Mouse (Mus musculus) lung, embryonic 14.5 days (tissue): ENCODE measurements at regions not wholly inside any gene's neighbourhood (a gene's known extent, or its start where the extent isn't known, plus 50 kb on each side); places are given as distances from the start of the nearest gene placed in this dataset.

Source experiments
- ATAC-seq: fragments of 200-750 bp; cut with Nextera tagmentation; 2 replicates; pipeline ENCODE4 v1.8.0; 2017; ENCODE audit warnings: mild to moderate bottlenecking, moderate TSS enrichment, moderate library complexity; ENCODE audit not compliant: insufficient read depth
- DNase-seq: peaks from one replicate; pipeline ENCODE4 v3.0.0-alpha.2; 2015
- H3K27ac ChIP-seq: fragments of 300-500 bp; sonication (generic); 2 replicates; pipeline ENCODE4 v1.5.1; 2014; ENCODE audit warnings: low read depth, mild to moderate bottlenecking, moderate library complexity
- H3K27me3 ChIP-seq: fragments of 300-500 bp; sonication (generic); 2 replicates; pipeline ENCODE4 v1.6.1; 2014; ENCODE audit warnings: low read length, control low read depth; ENCODE audit not compliant: insufficient read depth
- H3K36me3 ChIP-seq: fragments of 300-500 bp; sonication (generic); 2 replicates; pipeline ENCODE4 v1.6.1; 2014; ENCODE audit warnings: control low read depth; ENCODE audit not compliant: insufficient read depth
- H3K4me1 ChIP-seq: fragments of 300-500 bp; sonication (generic); 2 replicates; pipeline ENCODE4 v1.6.1; 2014; ENCODE audit warnings: antibody characterized with exemption, control low read depth; ENCODE audit not compliant: insufficient read depth
- H3K4me2 ChIP-seq: fragments of 300-500 bp; sonication (generic); 2 replicates; pipeline ENCODE4 v1.6.1; 2014; ENCODE audit warnings: mild to moderate bottlenecking
- H3K4me3 ChIP-seq: fragments of 300-500 bp; sonication (generic); 2 replicates; pipeline ENCODE4 v1.5.1; 2014; ENCODE audit warnings: low read depth, low read length
- H3K9ac ChIP-seq: fragments of 300-500 bp; sonication (generic); 2 replicates; pipeline ENCODE4 v1.6.1; 2014
- H3K9me3 ChIP-seq: fragments of 300-500 bp; sonication (generic); 2 replicates; pipeline ENCODE4 v1.6.1; 2016; ENCODE audit warnings: low read depth, low read length, control low read depth
- CTCF ChIP-seq: IDR thresholded peaks from 2 replicates; pipeline ENCODE4 v1.5.1; 2016; ENCODE audit warnings: antibody characterized with exemption, low read depth
- WGBS: fragments of 180-500 bp; shearing (Covaris S2); extraction: QIAGEN DNeasy Blood & Tissue Kit; methylation state at CpG from one replicate; pipeline ENCODE4 v1.1.7; 2014; 5-methylcytosine and 5-hydroxymethylcytosine counted together

DNA sequence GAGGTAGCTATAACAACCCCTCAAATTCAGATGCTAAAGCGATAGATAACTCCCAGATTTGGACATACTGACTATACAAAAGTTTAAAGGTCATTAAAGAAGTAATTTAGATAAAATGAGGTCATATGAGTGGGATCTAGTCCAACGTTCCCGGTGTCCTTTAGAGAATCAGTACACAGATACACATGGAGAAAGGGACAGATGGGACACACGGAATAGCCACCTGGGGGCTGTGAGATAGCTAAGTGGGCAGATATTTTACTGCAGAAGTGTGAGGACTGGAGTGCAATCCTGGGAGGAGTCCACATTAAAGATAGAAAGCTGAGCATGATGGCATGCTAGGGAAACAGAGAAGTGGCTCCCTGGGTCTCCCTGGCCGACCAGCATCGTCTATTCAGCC, 164.1 kb upstream of the Castor2 start:
- H3K4me3 ChIP-seq = no peak overlapping the region
- WGBS = 76% methylated on average over 6 of the region's 6 CpGs
- H3K9me3 ChIP-seq = no peaks in the 10 kb centered on the region
- DNase-seq = no peak
- no peaks in the 10 kb centered on the region for H3K27me3 ChIP-seq
- no peaks in the 10 kb centered on the region for H3K4me1 ChIP-seq
- H3K27ac ChIP-seq = no peak overlapping the region
- H3K9ac ChIP-seq = no peak overlapping the region
- no peak for TF ChIP-seq CTCF
- no peaks in the 10 kb centered on the region for H3K36me3 ChIP-seq
- ATAC-seq = no peak
- no peak overlapping the region for H3K4me2 ChIP-seq

DNA sequence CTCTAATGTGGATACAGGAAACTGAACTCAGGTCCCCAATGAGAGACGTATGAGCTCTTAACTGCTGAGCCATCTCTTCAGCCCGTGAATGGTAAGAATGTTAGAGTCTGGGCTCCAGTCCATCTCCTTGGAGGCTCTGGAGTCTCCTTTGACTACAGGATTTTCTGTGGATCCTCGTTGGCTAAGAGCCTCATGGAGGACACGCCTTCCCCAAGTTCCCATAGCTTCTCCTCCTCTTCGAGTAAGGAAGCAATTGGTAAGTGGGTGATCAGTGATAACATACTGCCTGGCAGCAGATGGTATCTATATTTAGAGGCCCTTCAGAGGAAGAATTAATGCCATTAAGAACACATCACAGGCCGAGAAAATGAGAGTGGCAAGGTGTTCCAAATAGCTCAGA, 164.5 kb upstream of the Castor2 start:
- no peak for TF ChIP-seq CTCF
- H3K9ac ChIP-seq = no peak overlapping the region
- no peaks in the 10 kb centered on the region for H3K27me3 ChIP-seq
- DNase-seq (peak; percentile 13), ATAC-seq (no peak)
- no peaks in the 10 kb centered on the region for H3K9me3 ChIP-seq
- no peaks in the 10 kb centered on the region for H3K4me1 ChIP-seq
- no peak overlapping the region for H3K4me3 ChIP-seq
- 56% methylated on average over 6 of the region's 6 CpGs for WGBS
- no peaks in the 10 kb centered on the region for H3K36me3 ChIP-seq
- H3K4me2 ChIP-seq = no peak overlapping the region
- no peak overlapping the region for H3K27ac ChIP-seq

DNA sequence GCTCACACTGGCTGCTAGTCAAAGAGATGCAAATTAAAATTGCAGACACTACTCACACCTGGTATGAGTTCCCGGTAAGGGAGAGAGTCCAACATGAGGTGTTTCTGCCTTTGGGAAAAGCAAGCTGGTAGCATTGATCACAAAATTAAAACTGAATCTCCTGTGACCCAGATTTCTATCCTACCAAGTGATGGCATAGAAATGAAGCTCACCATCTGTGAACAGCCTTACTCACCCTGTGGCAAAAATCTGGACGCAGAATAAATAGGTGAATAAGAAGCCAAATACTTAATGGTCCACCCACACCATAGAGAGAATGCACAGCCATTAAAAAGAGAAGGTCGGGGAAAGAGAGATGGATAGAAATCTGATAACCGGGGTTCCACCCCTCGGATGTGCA, 169.4 kb upstream of the Castor2 start:
- H3K4me3 ChIP-seq = no peak overlapping the region
- TF ChIP-seq CTCF = no peak
- no peaks in the 10 kb centered on the region for H3K27me3 ChIP-seq
- ATAC-seq (no peak), DNase-seq (no peak)
- no peaks in the 10 kb centered on the region for H3K4me1 ChIP-seq
- no peak overlapping the region for H3K9ac ChIP-seq
- no peak overlapping the region for H3K4me2 ChIP-seq
- no peaks in the 10 kb centered on the region for H3K36me3 ChIP-seq
- H3K9me3 ChIP-seq = no peaks in the 10 kb centered on the region
- H3K27ac ChIP-seq = no peak overlapping the region
- WGBS = 80% methylated on average over 5 of the region's 5 CpGs

DNA sequence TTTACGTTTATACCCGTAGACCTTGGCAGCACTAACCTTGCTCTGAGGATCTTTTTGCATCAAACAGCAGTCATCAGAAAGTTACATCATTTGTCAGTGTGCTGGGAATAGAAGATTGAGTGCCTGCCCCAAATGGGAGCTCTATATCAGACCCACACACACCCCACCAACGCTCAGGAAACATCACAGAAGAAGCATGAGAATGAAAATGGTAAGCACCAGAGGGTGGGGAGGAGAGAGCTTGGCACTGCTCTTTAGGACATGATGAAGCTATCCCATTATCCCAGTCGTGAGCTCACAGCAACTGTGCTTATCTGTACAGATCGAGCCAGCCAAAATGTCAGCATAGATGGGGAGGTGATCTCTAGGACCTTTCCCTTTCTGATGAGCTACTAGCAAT, 172.5 kb upstream of the Castor2 start:
- no peak for DNase-seq
- Histone ChIP-seq H3K36me3 (no peaks in the 10 kb centered on the region), H3K4me2 (no peak overlapping the region), H3K4me1 (no peaks in the 10 kb centered on the region), H3K27me3 (no peaks in the 10 kb centered on the region), H3K4me3 (no peak overlapping the region), H3K9me3 (no peaks in the 10 kb centered on the region), H3K27ac (no peak overlapping the region), H3K9ac (no peak overlapping the region)
- no peak for TF ChIP-seq CTCF
- 56% methylated on average over 5 of the region's 5 CpGs for WGBS
- no peak for ATAC-seq

DNA sequence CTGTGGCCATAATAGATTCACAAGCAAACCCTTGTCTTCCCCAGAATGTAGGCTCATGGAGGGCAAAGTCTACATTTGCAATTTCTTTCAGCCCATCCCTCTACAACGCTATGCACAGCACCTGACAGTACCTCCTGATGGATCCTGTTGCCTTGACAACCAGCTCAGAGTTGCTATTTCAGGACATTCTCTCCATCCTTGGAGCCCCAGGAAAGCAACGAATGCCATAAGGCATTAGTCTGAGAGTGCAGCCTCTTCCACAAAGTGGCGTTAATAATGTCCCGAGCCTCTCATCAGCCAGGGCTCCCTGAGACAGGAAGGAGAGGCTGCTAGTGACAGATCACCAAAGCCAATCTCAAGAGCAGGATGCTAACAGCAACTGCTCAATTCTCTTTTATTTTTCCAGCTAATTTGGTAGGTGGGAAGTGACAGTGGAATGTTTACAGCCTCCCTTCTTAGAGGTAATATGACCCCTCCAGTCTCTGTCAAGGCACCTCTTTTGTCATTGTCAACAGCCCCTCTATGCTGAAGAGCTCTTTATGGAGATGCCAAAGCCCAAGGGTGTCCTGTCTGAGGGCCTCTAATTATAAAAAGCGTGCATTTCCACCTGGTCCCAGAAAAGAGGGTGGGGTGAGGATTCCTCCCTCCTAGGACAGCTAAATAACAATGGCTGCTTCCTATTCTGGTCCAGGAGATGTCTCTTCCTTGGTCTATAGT, 174.2 kb upstream of the Castor2 start:
- Histone ChIP-seq H3K4me2 (no peak overlapping the region), H3K4me3 (no peak overlapping the region), H3K9me3 (no peaks in the 10 kb centered on the region), H3K27me3 (no peaks in the 10 kb centered on the region), H3K36me3 (no peaks in the 10 kb centered on the region), H3K27ac (no peak overlapping the region), H3K4me1 (no peaks in the 10 kb centered on the region), H3K9ac (no peak overlapping the region)
- TF ChIP-seq CTCF = no peak
- 7% methylated on average over 5 of the region's 5 CpGs for WGBS
- DNase-seq (no peak), ATAC-seq (no peak)

DNA sequence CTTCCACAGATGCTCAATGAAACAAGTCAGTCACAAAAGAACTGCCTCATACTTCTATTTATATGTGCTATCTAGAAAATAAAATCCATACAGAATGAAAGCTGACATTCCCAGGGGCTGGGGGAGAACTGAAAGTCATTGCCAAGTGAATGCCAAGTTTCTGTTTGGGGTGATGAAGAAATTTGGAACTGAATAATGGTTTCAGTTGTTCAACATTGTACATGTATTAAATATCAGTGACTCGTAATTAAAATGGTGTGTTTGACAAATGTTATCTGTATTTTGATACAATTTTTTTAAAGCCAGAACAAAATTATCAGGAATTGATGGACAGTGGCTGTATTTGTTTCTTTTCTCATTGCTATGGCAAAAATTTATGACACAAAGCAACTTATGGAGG, 177.3 kb upstream of the Castor2 start:
- Histone ChIP-seq H3K9me3 (no peaks in the 10 kb centered on the region), H3K36me3 (no peaks in the 10 kb centered on the region), H3K4me3 (no peak overlapping the region), H3K27ac (no peak overlapping the region), H3K4me2 (no peak overlapping the region), H3K27me3 (no peaks in the 10 kb centered on the region), H3K9ac (no peak overlapping the region), H3K4me1 (no peaks in the 10 kb centered on the region)
- ATAC-seq (no peak), DNase-seq (peak; percentile 66)
- 65% methylated on average over 1 of the region's 1 CpGs for WGBS
- no peak for TF ChIP-seq CTCF

DNA sequence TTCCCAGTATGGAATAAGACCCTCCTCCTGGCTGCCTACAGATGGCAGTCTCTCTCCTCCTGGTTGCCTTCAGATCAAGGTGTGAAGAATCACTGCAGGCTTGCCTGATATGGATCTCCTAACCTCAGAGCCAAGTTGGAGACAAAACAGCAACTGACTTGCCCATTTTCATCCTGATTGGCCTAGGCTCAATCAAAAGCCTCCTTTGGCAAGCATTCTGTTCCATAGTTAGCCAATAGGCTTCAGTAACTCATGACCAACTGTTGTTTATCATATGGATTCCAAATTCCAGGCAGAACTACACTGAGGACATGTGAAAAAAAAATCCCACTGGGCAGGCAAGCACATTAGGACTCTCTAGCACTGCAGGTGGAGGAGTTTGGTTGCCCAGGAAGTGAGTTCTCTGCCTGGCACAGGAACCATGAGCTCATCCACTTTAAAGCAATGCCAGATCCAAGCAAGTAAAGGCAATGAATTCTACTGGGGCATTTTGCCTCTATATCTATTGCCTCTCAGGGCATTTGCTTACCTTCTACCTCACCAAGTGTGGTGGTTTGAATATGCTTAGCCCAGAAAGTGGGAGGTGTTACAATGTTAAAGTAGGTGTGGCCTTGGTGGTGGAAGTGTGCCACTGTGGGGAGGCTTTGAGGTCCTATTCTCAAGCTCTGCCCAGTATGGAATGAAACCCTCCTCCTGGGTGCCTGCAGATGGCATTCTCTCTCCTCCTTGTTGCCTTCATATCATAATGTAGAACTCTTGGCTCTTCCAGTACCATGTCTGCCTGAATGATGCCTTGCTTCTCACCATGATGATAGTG, 183.6 kb upstream of the Castor2 start:
- ATAC-seq = no peak
- H3K4me2 ChIP-seq = no peak overlapping the region
- no peaks in the 10 kb centered on the region for H3K9me3 ChIP-seq
- H3K9ac ChIP-seq = no peak overlapping the region
- no peaks in the 10 kb centered on the region for H3K36me3 ChIP-seq
- no peaks in the 10 kb centered on the region for H3K27me3 ChIP-seq
- no peaks in the 10 kb centered on the region for H3K4me1 ChIP-seq
- DNase-seq = no peak
- no peak overlapping the region for H3K27ac ChIP-seq
- no peak overlapping the region for H3K4me3 ChIP-seq
- no peak for TF ChIP-seq CTCF
